ENCODE assay signal across 8 mouse cellular contexts in genomic region chr5:115732176-115732848, GRCm38 (mm10). TPM values are rescaled to one million over a fixed set of nuclear protein-coding genes. Genes with fewer than 3 reads are reported as not detected.
DNase-seq lines count a peak whose midpoint lies in the region; ATAC-seq and TF ChIP-seq lines count a peak whose summit lies in the region.

No protein-coding gene starts in this region.

- H3K9ac ChIP-seq in ES-E14 (ENCODE audit: insufficient read depth, low read depth, low read length, poor library complexity, severe bottlenecking), result peak overlapping the region; percentile 76
- peak overlapping the region; percentile 81 for H3K9ac ChIP-seq in forebrain, embryonic 15.5 days (replicated peaks)
- no peak overlapping the region for H3K9ac ChIP-seq in lung, embryonic 15.5 days

- peak; percentile 87 for ATAC-seq in forebrain, embryonic 15.5 days (replicated peaks)
- peak; percentile 88 to 94 for ATAC-seq in hematopoietic stem cell, adult 5-6 weeks (replicated peaks in 1 of 2; ENCODE audit: insufficient read depth in 1 of 2, low FRiP score in 2 of 2, low TSS enrichment in 1 of 2, low read depth in 1 of 2, poor library complexity in 2 of 2, severe bottlenecking in 2 of 2)
- ATAC-seq in lung, embryonic 15.5 days (ENCODE audit: borderline replicate concordance, extremely low read depth, low FRiP score, low TSS enrichment), result peak; percentile 90

- peak overlapping the region; percentile 80 to 93 for H3K4me3 ChIP-seq in ES-E14 (ENCODE audit: insufficient read depth in 1 of 2, low read depth in 1 of 2, low read length in 2 of 2, poor library complexity in 1 of 2, severe bottlenecking in 1 of 2)
- H3K4me3 ChIP-seq in forebrain, embryonic 15.5 days, result peak overlapping the region; percentile 90
- H3K4me3 ChIP-seq in lung, embryonic 15.5 days, result peak overlapping the region; percentile 56

- DNase-seq in ES-E14 (ENCODE audit: low read depth, low spot score), result peak; percentile 93
- peak; percentile 99 for DNase-seq in cerebellum, adult 11-12 months
- peak; percentile 67 for DNase-seq in layer of hippocampus, adult 9-10 months (ENCODE audit: low spot score)
- peak; percentile 64 for DNase-seq in ovary, postnatal 10 days (ENCODE audit: low spot score)
- peak; percentile 99 for DNase-seq in thymus, postnatal 0 days (ENCODE audit: low spot score)

- WGBS in forebrain, embryonic 15.5 days, result under 1% methylated on average over 66 of the region's 91 CpGs
- under 1% methylated on average over 54 of the region's 91 CpGs for WGBS in lung, embryonic 15.5 days

- H3K27ac ChIP-seq in ES-E14 (ENCODE audit: insufficient read depth, low read depth, low read length, poor library complexity, severe bottlenecking), result peak overlapping the region; percentile 45; the same call in 1 of the 2 replicates
- peak overlapping the region; percentile 96 for H3K27ac ChIP-seq in forebrain, embryonic 15.5 days (replicated peaks)
- peak overlapping the region; percentile 33 for H3K27ac ChIP-seq in lung, embryonic 15.5 days

- H3K9me3 ChIP-seq in ES-E14 (ENCODE audit: control insufficient read depth, insufficient read depth, low read depth, low read length), result no peaks in the 10 kb centered on the region
- H3K9me3 ChIP-seq in forebrain, embryonic 15.5 days, result no peaks in the 10 kb centered on the region
- no peaks in the 10 kb centered on the region for H3K9me3 ChIP-seq in lung, embryonic 15.5 days

- H3K4me2 ChIP-seq in forebrain, embryonic 15.5 days (replicated peaks), result peak overlapping the region; percentile 92
- H3K4me2 ChIP-seq in lung, embryonic 15.5 days, result peak overlapping the region; percentile 100

- H3K36me3 ChIP-seq in ES-E14 (ENCODE audit: control insufficient read depth, insufficient read depth, low read length, poor library complexity, severe bottlenecking), result no peaks in the 10 kb centered on the region
- H3K36me3 ChIP-seq in forebrain, embryonic 15.5 days, result no peaks in the 10 kb centered on the region
- H3K36me3 ChIP-seq in lung, embryonic 15.5 days, result no peaks in the 10 kb centered on the region

- in situ Hi-C loops in ES-E14 (cut with MboI; ENCODE audit: low sequenced_read_pairs in 2 of 2, unreplicated experiment in 2 of 2), result no loop called here

- H3K4me1 ChIP-seq in ES-E14 (ENCODE audit: control insufficient read depth in 2 of 2, insufficient read depth in 2 of 2, low read length in 2 of 2, poor library complexity in 1 of 2), result no peaks in the 10 kb centered on the region
- H3K4me1 ChIP-seq in forebrain, embryonic 15.5 days, result peaks cover 27% of the 10 kb centered on the region
- peaks cover 17% of the 10 kb centered on the region for H3K4me1 ChIP-seq in lung, embryonic 15.5 days

- H3K27me3 ChIP-seq in forebrain, embryonic 15.5 days, result peaks cover 7% of the 10 kb centered on the region; the same call in 1 of the 2 replicates
- H3K27me3 ChIP-seq in lung, embryonic 15.5 days, result peaks cover 31% of the 10 kb centered on the region

TF ChIP-seq in ES-E14, 5 proteins besides CTCF, POLR2A, EP300 and RAD21:
- TF ChIP-seq ZC3H11A (IDR thresholded peaks at IDR 0.05; ENCODE audit: borderline replicate concordance, low read depth, low read length) (no peak), CHD2 (IDR thresholded peaks at IDR 0.05; ENCODE audit: low read depth, low read length) (no peak), ZNF384 (IDR thresholded peaks at IDR 0.05; ENCODE audit: low read depth, low read length) (no peak), HCFC1 (IDR thresholded peaks at IDR 0.05; ENCODE audit: borderline replicate concordance, insufficient read depth, low read length) (peak; percentile 49; the same call in 1 of the 2 replicates)
TF ChIP-seq in ES-E14: peak in this region for 1.

RNA-seq across cellular contexts. Expression of gene Bicdl1, which starts 0.9 kb away (rescaled TPM):
- total RNA-seq in ES-E14 (2012; rRNA removed), result 18.5 and 25.3 TPM in 2 replicates
- 25.5 and 26.8 TPM in 2 replicates for polyA plus RNA-seq in forebrain, embryonic 15.5 days (2015; fragmentation: Nextera tagmentation; extraction: Ambion mirVana)
- total RNA-seq in hematopoietic stem cell, adult 5-6 weeks (2017), result 8.8 and 13.3 TPM in 2 replicates
- 9.6 and 11.6 TPM in 2 replicates for polyA plus RNA-seq in lung, embryonic 15.5 days (2015; fragmentation: Nextera tagmentation; extraction: Ambion mirVana)
- 16.9 and 19.4 TPM in 2 replicates for polyA plus RNA-seq in thymus, postnatal 0 days (2015; fragmentation: Nextera tagmentation; extraction: Ambion mirVana)

Comparison
In these comparisons a context has a peak if more than half of its experiments do, and no peak if none do; other contexts are left out.
1. Peak in every context shown above with its lines: DNase-seq, ATAC-seq, H3K4me3 ChIP-seq and H3K27ac ChIP-seq.
2. H3K27ac ChIP-seq: peak in every context shown above with its lines; median percentile 96 in forebrain, embryonic 15.5 days; 45 in ES-E14; 33 in lung, embryonic 15.5 days.